Mouse (Mus musculus) cortical plate, adult 2 months (tissue): ENCODE data around the gene Ajap1.

Experiments
- CTCF ChIP-seq: fragments of 200-500 bp; IDR thresholded peaks from 2 replicates; pipeline ENCODE4 v1.5.1; 2011; ENCODE audit warnings: mild to moderate bottlenecking, control low read depth, low read length; ENCODE audit not compliant: insufficient read depth; ENCODE audit errors: extremely low read depth
- POLR2A ChIP-seq: fragments of 200-500 bp; IDR thresholded peaks from 2 replicates; pipeline ENCODE4 v1.6.1; 2011; ENCODE audit warnings: mild to moderate bottlenecking, low read length, control low read depth; ENCODE audit not compliant: insufficient read depth; ENCODE audit errors: extremely low read depth

DNA sequence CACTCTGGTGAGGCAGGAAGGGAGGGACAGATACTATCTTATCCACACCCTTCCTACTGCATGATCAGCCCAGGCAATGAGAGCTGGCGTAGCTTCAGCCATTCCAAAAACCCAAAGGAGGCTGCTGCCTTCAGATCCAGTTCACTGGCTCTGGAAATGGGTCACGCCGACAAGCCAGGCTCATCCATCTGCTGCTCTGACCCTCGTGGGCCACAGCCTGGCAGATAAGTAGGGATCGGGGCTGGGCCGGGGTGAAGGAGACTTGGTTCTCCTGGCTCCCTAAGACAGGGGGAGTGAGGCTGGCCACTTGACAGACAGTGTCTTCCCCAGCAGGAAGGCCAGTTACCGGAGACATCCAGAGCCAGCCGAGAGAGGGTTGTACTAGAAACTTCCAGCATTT is 84.2 kb downstream of the Ajap1 start:
- TF ChIP-seq CTCF, result no peak
- TF ChIP-seq POLR2A, result no peak
